Mouse (Mus musculus) cerebral cortex, adult 2 months (tissue): ENCODE data around the gene 4930562C15Rik.

ENCODE experiments used
- WGBS: fragments of 180-500 bp; shearing (Covaris S2); methylation state at CpG from one replicate; pipeline ENCODE4 v1.1.7; 2018; 5-methylcytosine and 5-hydroxymethylcytosine counted together

The 4930562C15Rik gene

DNA sequence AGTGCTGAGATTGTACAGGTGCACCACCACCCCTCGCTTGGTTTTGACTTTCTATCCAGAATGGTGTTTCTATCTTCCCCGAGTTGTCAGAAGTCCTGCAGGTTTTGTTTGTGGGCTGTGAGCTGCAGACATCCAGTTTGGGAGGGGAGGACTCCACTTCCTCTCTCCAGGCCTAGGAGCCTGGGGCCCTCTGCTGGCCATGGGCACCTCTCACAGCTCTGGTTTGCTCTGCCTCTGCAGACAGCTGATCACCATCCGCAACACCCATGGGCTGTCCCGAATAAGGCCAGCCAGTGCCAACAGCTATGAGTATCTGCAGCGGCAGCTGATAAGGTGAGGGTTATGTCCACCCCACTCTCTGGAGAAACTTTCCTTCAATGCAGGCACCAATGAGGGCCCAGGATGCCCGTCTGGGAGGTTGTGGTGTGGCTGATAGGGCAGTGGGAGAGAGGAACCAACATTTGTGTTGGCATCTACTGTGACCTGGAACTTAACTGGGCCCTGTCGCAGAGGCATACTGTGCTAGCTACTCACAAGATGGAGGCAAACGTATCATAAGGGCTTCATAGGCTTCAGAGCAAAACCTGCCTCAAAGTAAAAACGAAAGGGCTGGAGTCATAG lies 27.8 kb downstream of the 4930562C15Rik start:
- 41% methylated on average over 9 of the region's 9 CpGs for WGBS

DNA sequence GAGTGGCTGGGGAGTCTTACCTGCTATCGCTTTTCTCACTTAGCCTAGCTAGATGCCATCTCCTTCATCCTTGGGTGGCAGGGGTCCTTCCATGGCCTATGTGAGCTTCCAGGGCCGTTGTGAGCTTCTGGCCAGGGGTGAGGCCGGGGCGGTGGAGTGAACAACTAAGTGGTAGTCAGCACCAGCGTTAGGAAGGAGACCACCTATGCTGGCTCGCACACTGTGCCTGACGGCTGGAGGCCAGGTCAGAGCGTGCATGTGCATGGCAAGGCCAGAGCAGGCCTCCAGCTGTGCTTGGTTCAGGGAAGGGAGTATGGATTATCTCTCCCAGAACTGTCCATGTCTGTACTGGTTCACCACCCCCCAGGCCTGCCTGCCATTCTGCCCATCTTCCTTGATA lies 28.5 kb downstream of the 4930562C15Rik start:
- 91% methylated on average over 8 of the region's 8 CpGs for WGBS

DNA sequence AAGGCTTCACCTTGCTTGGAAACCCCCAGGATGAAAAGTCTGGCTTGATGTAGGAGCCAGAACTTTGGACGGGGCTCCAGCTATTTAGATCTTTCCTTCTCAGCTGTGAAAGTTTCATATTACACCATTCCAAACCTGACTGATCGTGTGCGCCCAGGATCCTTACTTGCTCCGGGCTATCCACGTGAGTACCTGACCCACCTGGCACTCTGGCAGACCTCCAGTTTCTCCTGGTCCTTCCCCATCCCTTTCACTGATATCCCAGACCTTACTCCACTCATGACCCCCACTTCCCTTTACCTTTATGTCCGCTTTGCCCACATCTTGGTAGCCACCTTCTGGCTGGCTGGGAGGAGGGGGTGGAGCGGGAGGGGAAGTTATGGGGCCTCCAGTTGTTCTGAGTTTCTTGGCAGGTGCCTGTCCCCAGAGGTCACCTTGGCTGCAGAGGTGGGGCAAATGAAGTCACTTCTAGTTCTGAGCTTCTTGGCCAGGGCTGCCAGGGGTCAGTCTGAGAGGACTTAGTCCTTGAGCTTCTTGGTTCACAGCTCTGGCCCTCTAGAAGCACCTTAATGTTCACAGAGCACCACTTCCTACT lies 31.0 kb downstream of the 4930562C15Rik start:
- 74% methylated on average over 7 of the region's 7 CpGs for WGBS

DNA sequence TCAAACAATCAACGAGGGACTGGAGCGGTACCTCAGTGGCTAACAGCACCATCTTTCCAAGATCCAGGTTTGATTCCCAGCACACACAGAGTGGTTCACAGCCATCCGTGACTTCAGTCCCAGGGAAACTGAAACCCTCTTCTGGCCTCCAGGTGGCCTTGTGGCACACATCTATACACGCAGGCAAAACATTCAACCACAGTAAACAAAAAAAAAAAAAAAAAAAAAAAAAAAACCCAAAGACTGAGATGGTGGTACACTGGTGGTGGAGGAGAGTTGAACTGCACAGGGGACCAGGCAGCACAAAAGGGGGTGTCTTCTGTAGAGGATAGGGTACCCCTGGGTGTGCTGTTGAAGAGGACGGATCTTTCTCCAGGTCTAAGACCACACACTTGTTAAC lies 35.3 kb downstream of the 4930562C15Rik start:
- WGBS, result 94% methylated on average over 5 of the region's 5 CpGs

DNA sequence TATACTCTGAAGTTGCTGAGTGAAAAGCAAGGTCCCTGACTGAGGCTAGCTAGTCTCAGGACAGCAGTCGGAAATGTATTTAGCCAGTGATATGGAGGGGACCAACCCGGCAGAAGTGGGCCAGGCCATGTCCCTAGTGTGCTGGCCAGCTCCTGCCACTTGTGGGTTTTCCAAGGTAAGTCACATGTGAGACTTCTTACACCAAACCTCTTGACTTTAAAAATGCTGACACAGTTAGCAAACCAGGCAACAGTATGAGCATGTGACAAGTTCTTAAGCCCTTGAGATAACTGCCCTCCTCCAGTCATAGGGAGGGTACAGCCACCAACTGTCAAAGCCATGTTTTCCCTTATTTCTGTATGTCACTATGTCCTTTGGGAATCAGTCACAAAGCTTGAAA lies 36.7 kb downstream of the 4930562C15Rik start:
- 86% methylated on average over 2 of the region's 2 CpGs for WGBS

DNA sequence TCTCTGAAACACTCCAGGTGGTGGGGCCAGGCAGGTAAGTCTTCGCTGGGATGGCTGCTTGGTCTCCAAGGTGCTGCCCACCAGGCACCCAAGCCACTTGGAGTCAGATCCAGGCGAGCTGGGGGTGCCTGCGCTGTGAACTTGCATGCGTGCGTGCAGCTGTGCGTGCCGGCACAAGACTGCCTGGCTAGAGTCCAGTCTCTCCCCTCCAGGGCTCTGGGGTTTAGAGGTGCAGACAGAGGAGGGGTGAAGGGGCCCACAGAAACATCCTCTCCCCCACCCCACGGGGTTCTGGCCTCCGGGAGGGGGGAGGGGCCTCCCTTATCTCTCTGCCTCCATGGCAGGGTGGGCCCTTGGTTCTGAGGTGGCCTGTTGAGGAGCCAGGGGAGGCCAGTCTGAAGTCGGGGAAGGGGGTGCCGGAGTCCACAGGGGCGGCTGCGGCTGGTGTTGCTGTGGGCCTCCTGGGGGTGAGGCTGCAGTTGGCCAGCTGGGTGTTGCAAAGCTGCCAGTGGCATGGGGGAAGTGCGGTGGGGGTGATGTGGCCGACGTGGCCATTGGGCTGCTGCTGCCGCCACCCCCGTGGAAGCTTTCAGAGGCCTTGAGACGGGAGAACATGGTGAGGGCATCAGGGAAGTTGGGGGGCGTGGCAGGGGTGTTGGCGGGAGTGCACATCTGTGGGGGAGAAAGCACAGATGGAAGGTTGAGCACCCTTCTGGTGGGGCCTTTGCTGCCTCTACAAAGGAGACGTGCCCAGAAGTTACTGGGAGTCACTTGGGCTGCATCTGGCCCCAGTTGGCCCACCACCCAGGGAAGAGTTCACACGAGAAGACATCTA lies 40.2 kb downstream of the 4930562C15Rik start:
- WGBS, result 59% methylated on average over 23 of the region's 23 CpGs

DNA sequence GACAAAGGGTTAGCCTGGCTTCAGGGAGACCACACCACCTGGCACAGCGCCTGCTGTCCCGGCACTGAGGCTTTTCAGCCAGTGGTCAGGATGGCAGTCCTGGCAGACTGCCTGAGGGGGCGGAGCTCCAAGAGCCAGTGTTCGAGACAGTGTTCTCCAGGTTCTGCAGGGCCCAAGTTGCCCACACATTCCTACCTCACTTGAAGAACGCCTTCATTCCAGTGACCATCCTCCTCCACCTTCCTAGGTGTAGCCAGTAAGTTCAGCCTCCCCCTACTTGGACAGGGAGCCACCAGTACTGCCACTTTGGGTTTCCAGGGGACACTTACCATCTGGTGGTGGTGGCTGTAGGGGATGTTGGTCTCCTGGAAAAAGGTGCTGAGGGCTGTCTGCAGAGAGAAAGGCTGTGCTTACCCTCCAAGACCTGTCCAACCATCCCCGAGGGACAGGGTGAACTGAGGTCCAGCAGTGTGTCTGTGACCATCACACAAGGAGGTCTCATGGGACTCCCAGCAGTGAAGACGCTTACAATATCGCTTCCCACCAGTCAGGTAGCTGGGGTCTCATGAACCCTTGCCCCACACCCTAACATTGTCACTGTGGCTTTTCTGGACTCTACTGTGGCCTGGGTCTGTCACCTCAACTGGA lies 40.9 kb downstream of the 4930562C15Rik start:
- WGBS, result 59% methylated on average over 8 of the region's 8 CpGs

DNA sequence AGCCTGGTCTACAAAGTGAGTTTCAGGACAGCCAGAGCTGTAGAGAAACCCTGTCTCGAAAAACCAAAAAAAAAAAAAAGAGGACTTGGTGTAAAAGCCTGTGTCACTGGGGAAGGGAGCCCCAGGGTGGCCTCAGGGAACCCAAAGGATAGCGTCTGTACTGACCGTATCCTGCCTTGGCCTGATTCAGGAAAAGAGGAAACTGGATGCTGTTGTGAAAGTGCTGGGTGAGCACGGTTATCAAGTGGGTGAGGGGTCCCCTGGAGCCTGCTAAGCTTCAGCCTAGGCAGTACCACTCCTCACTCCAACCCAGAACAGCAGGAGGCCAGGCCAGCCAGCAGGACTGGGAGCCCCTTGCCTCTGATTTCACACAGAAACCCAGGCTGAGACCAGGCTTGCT lies 42.0 kb downstream of the 4930562C15Rik start:
- WGBS, result 72% methylated on average over 4 of the region's 4 CpGs

DNA sequence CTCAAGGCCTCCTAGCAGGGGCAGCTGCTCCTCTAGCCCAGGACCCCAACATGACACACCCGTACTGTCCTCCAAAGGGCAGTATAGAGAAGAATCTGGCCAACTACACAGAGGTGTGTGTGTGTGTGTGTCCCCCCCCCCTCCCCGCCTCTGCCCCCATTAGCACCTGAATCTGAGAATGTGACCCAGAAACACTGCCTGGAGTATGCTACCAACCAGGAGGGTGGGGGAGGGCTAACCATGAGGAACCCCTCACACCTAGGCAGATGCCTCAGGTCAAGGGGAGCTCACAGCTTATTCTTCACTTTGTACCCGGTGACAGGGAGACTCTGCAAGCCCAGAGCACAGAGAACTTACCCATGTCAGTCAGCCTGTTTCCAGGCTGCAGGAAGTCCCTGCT lies 42.5 kb downstream of the 4930562C15Rik start:
- 60% methylated on average over 3 of the region's 3 CpGs for WGBS

DNA sequence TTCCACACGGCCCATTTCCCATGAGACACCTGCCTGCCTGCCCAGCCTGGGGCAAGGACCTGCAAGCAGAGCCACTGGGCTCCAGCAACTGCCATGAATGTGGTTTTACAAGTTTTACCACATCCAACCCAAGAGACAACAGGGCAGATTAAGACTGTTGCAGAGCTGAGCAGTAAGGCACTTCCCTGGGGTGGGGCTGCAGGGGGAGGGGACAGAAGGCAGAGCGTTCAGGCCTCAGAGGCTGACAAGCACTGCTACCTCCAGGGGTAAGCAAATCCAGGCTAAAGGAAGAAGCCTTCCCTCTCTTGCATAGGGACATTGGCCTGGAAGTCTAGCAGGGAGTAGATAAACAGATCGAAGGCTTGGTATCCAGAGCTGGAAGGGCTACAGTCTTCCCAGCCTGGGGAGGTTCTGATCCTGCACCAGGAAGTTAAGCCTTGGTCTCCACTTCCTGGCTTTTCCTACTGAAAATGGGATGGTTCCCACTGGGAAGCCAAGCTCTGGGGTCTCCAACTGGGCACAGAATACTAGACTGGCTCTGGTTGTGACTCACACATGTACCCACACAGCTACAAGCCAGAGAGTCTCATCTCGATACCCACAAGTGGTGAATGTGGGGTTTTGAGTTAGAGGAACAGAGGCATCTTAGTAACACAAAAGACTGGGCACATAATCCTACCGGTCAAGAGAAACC lies 43.1 kb downstream of the 4930562C15Rik start:
- 9% methylated on average over 5 of the region's 5 CpGs for WGBS

DNA sequence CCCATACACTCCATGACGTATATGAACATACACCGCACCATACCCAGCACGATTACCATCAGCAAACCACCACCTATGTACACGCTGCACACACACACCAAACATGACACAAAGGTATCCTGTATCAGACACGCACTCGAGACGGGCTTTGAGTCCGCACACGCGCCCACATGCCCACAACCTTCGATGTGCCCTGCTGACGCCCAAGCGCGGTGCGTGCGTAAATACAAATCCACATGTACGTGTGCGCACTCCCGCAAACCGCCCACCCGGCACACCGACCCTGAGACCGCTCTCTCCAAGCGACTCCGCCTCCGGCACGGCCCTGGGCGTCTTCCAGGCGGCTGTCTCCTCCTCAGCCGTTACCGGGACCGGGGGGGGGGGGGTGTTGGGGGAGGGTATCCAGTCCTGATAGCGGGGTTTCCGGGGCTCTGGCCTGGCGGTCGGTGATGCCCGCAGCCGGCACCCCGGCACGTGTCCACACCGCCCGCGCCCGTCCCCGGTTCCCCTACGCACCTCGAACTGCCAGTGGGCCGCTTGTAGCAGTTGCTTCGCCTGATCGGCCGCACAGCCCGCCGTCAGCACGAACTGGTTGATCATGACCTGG lies 44.0 kb downstream of the 4930562C15Rik start:
- WGBS, result under 1% methylated on average over 54 of the region's 54 CpGs

DNA sequence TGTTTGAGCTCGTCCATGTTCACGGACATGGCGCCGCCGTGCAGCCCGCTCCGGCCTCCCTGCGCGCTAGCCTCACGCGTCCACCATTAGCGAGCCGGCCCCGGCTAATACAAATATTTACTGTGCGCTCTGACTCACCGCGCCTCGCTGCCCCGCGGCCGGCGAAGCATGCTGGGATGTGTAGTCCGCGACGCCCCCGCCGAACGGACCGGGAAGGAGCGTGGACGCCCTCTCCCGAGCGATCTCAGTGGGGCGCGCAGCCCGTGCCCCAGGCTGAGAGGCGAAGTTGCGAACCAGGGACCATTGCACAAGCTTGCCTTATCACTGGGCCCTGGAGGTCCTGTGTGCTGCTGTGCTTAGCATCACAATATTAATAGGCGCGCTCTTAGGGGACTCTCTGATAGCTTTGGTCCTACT lies 44.5 kb downstream of the 4930562C15Rik start:
- under 1% methylated on average over 40 of the region's 40 CpGs for WGBS

DNA sequence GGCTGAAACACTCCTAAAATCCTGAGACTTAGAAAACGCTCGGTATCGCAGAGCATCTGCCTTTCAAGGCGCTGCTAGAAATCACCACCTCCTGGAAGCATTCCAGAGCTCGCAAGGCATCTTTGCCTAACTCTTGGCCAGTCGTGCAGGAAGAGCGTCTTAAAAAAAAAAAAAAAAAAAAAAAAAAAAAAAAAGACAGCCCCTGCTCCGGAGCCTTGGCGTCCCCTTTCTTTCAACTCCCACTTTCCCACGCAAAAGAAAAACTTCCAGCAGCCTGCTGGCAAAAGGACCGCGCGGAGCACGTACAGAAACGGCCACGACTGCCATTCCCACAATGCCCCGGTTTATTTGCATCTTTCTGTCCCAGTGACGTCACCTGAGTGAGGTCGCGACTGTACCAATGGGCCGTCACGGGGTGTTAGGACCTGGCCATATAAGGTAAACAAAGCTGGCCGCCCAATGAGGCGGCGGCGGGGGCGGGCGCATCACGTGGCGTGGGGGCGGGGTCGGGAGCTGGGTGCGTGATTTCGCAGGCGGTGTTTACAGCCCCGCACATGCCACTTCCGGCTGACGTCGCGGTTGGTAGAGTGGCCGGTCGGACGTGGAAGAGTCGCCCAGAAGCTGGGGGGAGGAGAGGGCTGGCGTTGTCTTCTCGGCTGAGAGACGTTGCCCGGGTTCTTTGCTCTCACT lies 45.1 kb downstream of the 4930562C15Rik start, which contains the start of gene Ubald1:
TSS of gene Ubald1 (minus strand) at position 180 of the 690 bp plus-strand sequence.
- under 1% methylated on average over 48 of the region's 48 CpGs for WGBS

DNA sequence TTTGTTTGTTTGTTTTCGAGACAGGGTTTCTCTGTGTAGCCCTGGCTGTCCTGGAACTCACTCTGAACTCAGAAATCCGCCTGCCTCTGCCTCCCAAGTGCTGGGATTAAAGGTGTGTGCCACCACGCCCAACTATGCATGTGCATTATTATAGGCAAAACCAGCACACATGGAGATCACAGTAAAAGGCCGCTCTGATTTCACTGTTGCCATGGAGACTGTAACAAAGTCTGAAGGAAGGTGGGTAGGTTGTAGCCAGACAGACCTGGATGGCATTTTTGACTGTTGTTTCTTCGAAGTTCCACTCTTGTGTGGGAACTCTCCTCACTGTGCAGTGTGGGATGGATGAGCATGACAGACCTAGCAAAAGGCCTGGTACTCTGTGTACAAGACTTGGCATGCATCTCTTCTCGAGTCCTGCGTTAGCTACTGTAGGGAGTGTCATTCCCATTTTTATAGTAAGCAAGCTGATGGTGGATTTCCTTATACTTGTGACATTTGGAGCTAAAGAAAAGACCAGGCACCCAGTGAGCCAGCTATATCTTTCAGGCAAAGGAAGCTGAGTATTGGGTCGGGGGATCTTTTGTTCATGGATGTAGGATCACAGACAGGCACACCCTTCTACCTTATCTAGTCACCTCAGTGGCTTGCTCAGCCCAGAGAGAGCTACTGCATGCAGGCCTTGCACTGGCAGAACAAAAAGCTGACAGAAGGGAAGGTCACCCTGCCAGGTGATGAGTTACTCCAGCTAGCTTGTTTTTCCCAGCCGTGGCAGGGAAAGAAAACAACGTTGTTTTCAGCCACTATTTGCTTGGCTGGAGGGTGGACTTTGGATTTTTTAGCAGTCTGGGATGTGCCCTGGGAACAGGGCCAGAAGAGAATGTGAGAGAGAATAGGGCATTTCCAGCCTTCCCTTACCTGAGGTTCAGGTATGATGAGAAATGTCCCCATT lies 46.5 kb downstream of the 4930562C15Rik start:
- 49% methylated on average over 10 of the region's 10 CpGs for WGBS

DNA sequence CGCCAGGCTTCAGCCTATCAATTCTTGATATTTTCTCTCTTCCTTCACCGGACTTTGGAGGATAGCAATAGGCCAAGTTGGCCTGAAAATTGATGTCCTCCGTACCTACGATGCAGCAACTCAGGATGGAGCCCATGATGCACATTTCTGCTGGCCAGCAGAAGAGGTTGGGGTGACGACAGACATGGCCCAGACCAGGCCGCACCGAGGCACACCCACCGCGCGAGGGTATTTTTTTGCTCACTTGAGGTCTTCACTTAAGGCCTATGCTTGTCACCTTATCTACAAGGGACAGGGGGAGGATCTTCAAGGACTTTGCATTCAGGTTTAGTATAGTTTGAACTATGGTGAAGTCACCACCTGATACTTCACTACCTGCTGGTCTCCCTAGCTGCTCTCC lies 49.7 kb downstream of the 4930562C15Rik start:
- WGBS, result 93% methylated on average over 10 of the region's 10 CpGs

DNA sequence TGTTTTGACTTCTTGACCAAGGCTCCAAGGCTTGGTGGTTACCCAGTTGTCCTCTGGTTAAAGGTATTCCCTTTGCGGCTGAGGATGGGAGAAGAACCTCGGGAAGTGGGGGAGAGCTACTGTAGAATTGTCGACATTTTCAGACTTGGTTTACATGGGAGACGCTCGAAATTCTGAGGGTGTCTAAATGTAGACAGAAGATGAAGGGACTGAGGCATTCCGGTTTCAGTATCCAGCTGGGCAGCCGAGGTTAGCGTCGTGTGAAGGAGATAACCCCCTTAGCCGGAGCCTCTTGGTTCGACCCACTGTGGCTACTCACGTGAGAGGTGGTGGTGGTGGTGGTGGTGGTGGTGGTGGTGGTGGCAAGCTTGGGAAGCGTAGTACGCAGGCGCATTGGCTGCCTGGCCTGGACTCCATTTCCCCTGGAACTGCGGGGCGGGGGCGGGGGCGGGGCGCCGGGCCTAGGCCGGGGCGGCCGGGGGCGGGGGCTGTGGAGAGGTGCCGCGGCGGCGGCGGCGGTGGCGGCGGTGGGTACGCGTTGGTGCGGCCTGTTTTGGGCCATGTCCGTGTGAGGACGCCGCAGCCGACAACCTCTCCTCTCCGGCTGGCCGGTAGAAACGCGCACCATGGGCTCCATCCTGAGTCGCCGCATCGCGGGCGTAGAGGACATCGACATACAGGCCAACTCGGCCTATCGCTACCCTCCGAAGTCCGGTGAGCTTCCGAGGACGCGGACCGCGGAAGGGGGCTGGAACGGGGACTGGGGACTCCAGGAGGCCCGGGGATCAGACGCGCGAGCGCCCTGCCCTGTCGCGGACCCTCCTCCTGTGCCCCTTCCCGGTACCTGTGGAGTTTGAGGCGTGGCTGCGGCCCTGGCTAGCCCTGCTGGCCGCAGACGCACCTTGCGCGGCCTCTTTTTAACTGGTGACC lies 50.8 kb downstream of the 4930562C15Rik start, which contains the start of gene Mgrn1:
TSS of gene Mgrn1 (plus strand) at position 490 of the 930 bp plus-strand sequence.
- under 1% methylated on average over 57 of the region's 74 CpGs for WGBS

DNA sequence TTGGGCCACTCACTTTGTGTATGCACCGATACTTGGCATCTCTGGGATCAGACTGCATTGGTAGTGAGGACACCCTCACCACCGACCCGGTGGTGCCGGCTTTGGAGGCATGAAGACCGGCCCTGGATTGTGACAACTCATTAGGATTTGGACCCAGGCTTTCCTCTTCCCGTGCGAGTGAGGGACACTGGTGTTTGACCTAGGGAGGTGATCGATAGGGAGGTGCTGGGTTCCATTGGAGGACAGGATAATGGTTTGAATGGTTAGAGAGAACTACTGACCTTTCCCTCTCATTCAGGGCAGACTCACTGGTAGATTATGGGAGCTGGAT lies 51.4 kb downstream of the 4930562C15Rik start:
- under 1% methylated on average over 8 of the region's 8 CpGs for WGBS

DNA sequence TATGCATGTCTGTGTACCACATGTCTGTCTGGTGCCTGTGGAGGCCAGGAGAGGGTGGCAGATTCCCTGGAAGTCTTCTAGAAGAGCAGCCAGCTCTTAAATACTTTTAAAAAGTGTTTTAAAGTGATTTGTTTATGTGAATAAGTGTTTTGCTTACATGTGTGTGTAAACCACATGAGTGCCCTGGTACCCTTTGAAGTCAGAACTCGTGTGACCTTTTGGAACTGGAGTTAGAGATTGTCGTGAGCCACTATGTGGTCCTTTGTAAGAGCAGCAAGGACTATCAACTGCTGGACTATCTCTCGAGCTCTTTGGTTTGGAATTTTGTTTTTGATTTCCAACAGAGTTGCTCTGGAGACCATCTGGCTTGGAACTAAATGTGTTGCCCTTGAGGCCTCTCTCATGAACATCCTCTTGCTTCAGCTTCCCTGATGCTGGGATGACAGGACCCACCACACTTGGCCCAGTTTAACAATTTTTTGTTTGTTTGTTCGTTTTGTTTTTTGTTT lies 55.0 kb downstream of the 4930562C15Rik start:
- 66% methylated on average over 4 of the region's 4 CpGs for WGBS
